Mouse (Mus musculus): ENCODE data around the gene Adgrl2.

Adgrl2 gene

GRCm38 (mm10) chr3:148971893-148972596 lies 18.3 kb downstream of the Adgrl2 start:
- DNase-seq: no peak

- no peak for DNase-seq
Measured at GRCm38 (mm10) chr3:148964991-148965605, 25.3 kb downstream of the Adgrl2 start.

GRCm38 (mm10) chr3:148963381-148964044 lies 26.8 kb downstream of the Adgrl2 start:
- DNase-seq: no peak

- DNase-seq: no peak
Measured at GRCm38 (mm10) chr3:148961611-148962010, 28.7 kb downstream of the Adgrl2 start.

- no peak for DNase-seq
Measured at GRCm38 (mm10) chr3:148960751-148961289, 29.5 kb downstream of the Adgrl2 start.

GRCm38 (mm10) chr3:148960215-148960614 lies 30.1 kb downstream of the Adgrl2 start:
- no peak for DNase-seq

GRCm38 (mm10) chr3:148959327-148960025 lies 30.9 kb downstream of the Adgrl2 start:
- peak; percentile 58 for DNase-seq

GRCm38 (mm10) chr3:148958714-148959113 lies 31.6 kb downstream of the Adgrl2 start:
- no peak for DNase-seq

GRCm38 (mm10) chr3:148958185-148958584 lies 32.2 kb downstream of the Adgrl2 start:
- no peak for DNase-seq

- no peak for DNase-seq
Measured at GRCm38 (mm10) chr3:148956887-148957286, 33.5 kb downstream of the Adgrl2 start.

- DNase-seq: no peak
Measured at GRCm38 (mm10) chr3:148949796-148950195, 40.6 kb downstream of the Adgrl2 start.

- DNase-seq: no peak
Measured at GRCm38 (mm10) chr3:148947805-148948405, 42.5 kb downstream of the Adgrl2 start.

GRCm38 (mm10) chr3:148947266-148947665 lies 43.1 kb downstream of the Adgrl2 start:
- DNase-seq: no peak

- no peak for DNase-seq
Measured at GRCm38 (mm10) chr3:148945534-148945933, 44.8 kb downstream of the Adgrl2 start.

GRCm38 (mm10) chr3:148939457-148939856 lies 50.9 kb downstream of the Adgrl2 start:
- DNase-seq: no peak

- no peak for DNase-seq
Measured at GRCm38 (mm10) chr3:148935056-148935455, 55.3 kb downstream of the Adgrl2 start.

- no peak for DNase-seq
Measured at GRCm38 (mm10) chr3:148934279-148934678, 56.1 kb downstream of the Adgrl2 start.

GRCm38 (mm10) chr3:148933160-148933559 lies 57.2 kb downstream of the Adgrl2 start:
- DNase-seq: no peak

GRCm38 (mm10) chr3:148930913-148931312 lies 59.4 kb downstream of the Adgrl2 start:
- DNase-seq: no peak

GRCm38 (mm10) chr3:148926330-148926729 lies 64.0 kb downstream of the Adgrl2 start:
- no peak for DNase-seq

GRCm38 (mm10) chr3:148922618-148923095 lies 67.7 kb downstream of the Adgrl2 start:
- no peak for DNase-seq

- DNase-seq: no peak
Measured at GRCm38 (mm10) chr3:148921966-148922587, 68.3 kb downstream of the Adgrl2 start.

All from kidney, adult 18-20 months (tissue).